Mouse (Mus musculus) lung, embryonic 14.5 days (tissue): ENCODE measurements around the gene Pqlc2. TPM values are rescaled to one million over a fixed set of nuclear protein-coding genes. Genes with fewer than 3 reads are reported as not detected.

ENCODE experiments used
- ATAC-seq: fragments of 200-750 bp; cut with Nextera tagmentation; 2 replicates; pipeline ENCODE4 v1.8.0; 2017; ENCODE audit warnings: mild to moderate bottlenecking, moderate TSS enrichment, moderate library complexity; ENCODE audit not compliant: insufficient read depth
- DNase-seq: peaks from one replicate; pipeline ENCODE4 v3.0.0-alpha.2; 2015
- H3K27ac ChIP-seq: fragments of 300-500 bp; sonication (generic); 2 replicates; pipeline ENCODE4 v1.5.1; 2014; ENCODE audit warnings: low read depth, mild to moderate bottlenecking, moderate library complexity
- H3K27me3 ChIP-seq: fragments of 300-500 bp; sonication (generic); 2 replicates; pipeline ENCODE4 v1.6.1; 2014; ENCODE audit warnings: low read length, control low read depth; ENCODE audit not compliant: insufficient read depth
- H3K36me3 ChIP-seq: fragments of 300-500 bp; sonication (generic); 2 replicates; pipeline ENCODE4 v1.6.1; 2014; ENCODE audit warnings: control low read depth; ENCODE audit not compliant: insufficient read depth
- H3K4me1 ChIP-seq: fragments of 300-500 bp; sonication (generic); 2 replicates; pipeline ENCODE4 v1.6.1; 2014; ENCODE audit warnings: antibody characterized with exemption, control low read depth; ENCODE audit not compliant: insufficient read depth
- H3K4me2 ChIP-seq: fragments of 300-500 bp; sonication (generic); 2 replicates; pipeline ENCODE4 v1.6.1; 2014; ENCODE audit warnings: mild to moderate bottlenecking
- H3K4me3 ChIP-seq: fragments of 300-500 bp; sonication (generic); 2 replicates; pipeline ENCODE4 v1.5.1; 2014; ENCODE audit warnings: low read depth, low read length
- H3K9ac ChIP-seq: fragments of 300-500 bp; sonication (generic); 2 replicates; pipeline ENCODE4 v1.6.1; 2014
- H3K9me3 ChIP-seq: fragments of 300-500 bp; sonication (generic); 2 replicates; pipeline ENCODE4 v1.6.1; 2016; ENCODE audit warnings: low read depth, low read length, control low read depth
- CTCF ChIP-seq: IDR thresholded peaks from 2 replicates; pipeline ENCODE4 v1.5.1; 2016; ENCODE audit warnings: antibody characterized with exemption, low read depth
- WGBS: fragments of 180-500 bp; shearing (Covaris S2); extraction: QIAGEN DNeasy Blood & Tissue Kit; methylation state at CpG from one replicate; pipeline ENCODE4 v1.1.7; 2014; 5-methylcytosine and 5-hydroxymethylcytosine counted together
- polyA plus RNA-seq: library from polyadenylated mRNA; unstranded; fragments of >200 nt; fragmentation: Nextera tagmentation; extraction: Ambion mirVana; gene quantifications from 2 replicates; pipeline ENCODE4 v1.2.1, GENCODE M21; 2014

Pqlc2 gene
- polyA plus RNA-seq, 1 experiment from 2014 or later, result 10.5 TPM

GRCm38 (mm10) chr4:139280530-139280929 lies 30.0 kb downstream of the Pqlc2 start:
- H3K9me3 ChIP-seq, result no peaks in the 10 kb centered on the region
- H3K4me3 ChIP-seq, result no peak overlapping the region
- peaks cover 6% of the 10 kb centered on the region; the same call in 1 of the 2 replicates for H3K4me1 ChIP-seq
- no peak overlapping the region for H3K27ac ChIP-seq
- no peak overlapping the region for H3K9ac ChIP-seq
- H3K27me3 ChIP-seq, result no peaks in the 10 kb centered on the region
- WGBS, result 85% methylated on average over 12 of the region's 12 CpGs
- H3K36me3 ChIP-seq, result peaks cover 58% of the 10 kb centered on the region
- no peak for TF ChIP-seq CTCF
- ATAC-seq (no peak), DNase-seq (no peak)
- no peak overlapping the region for H3K4me2 ChIP-seq

GRCm38 (mm10) chr4:139276411-139276810 lies 34.1 kb downstream of the Pqlc2 start:
- WGBS, result 85% methylated on average over 7 of the region's 7 CpGs

GRCm38 (mm10) chr4:139274573-139274972 lies 35.9 kb downstream of the Pqlc2 start:
- no peak overlapping the region for H3K4me3 ChIP-seq
- 87% methylated on average over 7 of the region's 7 CpGs for WGBS
- H3K9me3 ChIP-seq, result no peaks in the 10 kb centered on the region
- no peak for ATAC-seq
- no peak overlapping the region for H3K4me2 ChIP-seq
- no peak for TF ChIP-seq CTCF
- no peaks in the 10 kb centered on the region for H3K4me1 ChIP-seq
- no peak overlapping the region for H3K27ac ChIP-seq
- DNase-seq, result no peak
- peaks cover 47% of the 10 kb centered on the region for H3K36me3 ChIP-seq
- no peaks in the 10 kb centered on the region for H3K27me3 ChIP-seq
- no peak overlapping the region for H3K9ac ChIP-seq

More at GRCm38 (mm10) chr4:139276411-139276810, 34.1 kb downstream of the Pqlc2 start:
- Histone ChIP-seq H3K4me1 (no peaks in the 10 kb centered on the region), H3K9me3 (no peaks in the 10 kb centered on the region), H3K4me2 (no peak overlapping the region), H3K36me3 (peaks cover 55% of the 10 kb centered on the region), H3K9ac (no peak overlapping the region), H3K27me3 (no peaks in the 10 kb centered on the region), H3K4me3 (no peak overlapping the region), H3K27ac (no peak overlapping the region)
- DNase-seq (no peak), ATAC-seq (no peak)
- TF ChIP-seq CTCF, result no peak

- ATAC-seq (no peak), DNase-seq (no peak)
- Histone ChIP-seq H3K4me2 (no peak overlapping the region), H3K27ac (no peak overlapping the region), H3K4me3 (no peak overlapping the region), H3K9me3 (no peaks in the 10 kb centered on the region), H3K9ac (no peak overlapping the region), H3K36me3 (peaks cover 61% of the 10 kb centered on the region), H3K4me1 (no peaks in the 10 kb centered on the region), H3K27me3 (no peaks in the 10 kb centered on the region)
- no peak for TF ChIP-seq CTCF
- 83% methylated on average over 10 of the region's 10 CpGs for WGBS
These were observed 37.4 kb downstream of the Pqlc2 start for GRCm38 (mm10) chr4:139272951-139273680.

GRCm38 (mm10) chr4:139271562-139271961 lies 38.9 kb downstream of the Pqlc2 start:
- no peak for TF ChIP-seq CTCF
- no peaks in the 10 kb centered on the region for H3K27me3 ChIP-seq
- ATAC-seq, result no peak
- no peak overlapping the region for H3K9ac ChIP-seq
- no peak overlapping the region for H3K4me2 ChIP-seq
- no peaks in the 10 kb centered on the region for H3K4me1 ChIP-seq
- H3K27ac ChIP-seq, result no peak overlapping the region
- 82% methylated on average over 9 of the region's 9 CpGs for WGBS
- H3K4me3 ChIP-seq, result no peak overlapping the region
- peaks cover 67% of the 10 kb centered on the region for H3K36me3 ChIP-seq
- no peak for DNase-seq
- no peaks in the 10 kb centered on the region for H3K9me3 ChIP-seq

GRCm38 (mm10) chr4:139270168-139270567 lies 40.3 kb downstream of the Pqlc2 start:
- H3K4me3 ChIP-seq, result no peak overlapping the region
- no peak for ATAC-seq
- no peak overlapping the region for H3K27ac ChIP-seq
- H3K27me3 ChIP-seq, result no peaks in the 10 kb centered on the region
- H3K9ac ChIP-seq, result no peak overlapping the region
- no peaks in the 10 kb centered on the region for H3K4me1 ChIP-seq
- peaks cover 72% of the 10 kb centered on the region for H3K36me3 ChIP-seq
- H3K9me3 ChIP-seq, result no peaks in the 10 kb centered on the region
- no peak for DNase-seq
- no peak for TF ChIP-seq CTCF
- WGBS, result 95% methylated on average over 3 of the region's 3 CpGs
- H3K4me2 ChIP-seq, result no peak overlapping the region

GRCm38 (mm10) chr4:139268242-139268641 lies 42.3 kb downstream of the Pqlc2 start:
- no peak for DNase-seq
- no peak for ATAC-seq
- no peak for TF ChIP-seq CTCF
- peaks cover 74% of the 10 kb centered on the region for H3K36me3 ChIP-seq
- H3K9ac ChIP-seq, result no peak overlapping the region
- no peaks in the 10 kb centered on the region for H3K9me3 ChIP-seq
- WGBS, result 96% methylated on average over 1 of the region's 1 CpGs
- no peaks in the 10 kb centered on the region for H3K4me1 ChIP-seq
- no peaks in the 10 kb centered on the region for H3K27me3 ChIP-seq
- no peak overlapping the region for H3K27ac ChIP-seq
- no peak overlapping the region for H3K4me2 ChIP-seq
- no peak overlapping the region for H3K4me3 ChIP-seq
